Mouse (Mus musculus): ENCODE measurements at regions not wholly inside any gene's neighbourhood (a gene's known extent, or its start where the extent isn't known, plus 50 kb on each side); places are given as distances from the start of the nearest gene placed in this dataset.

DNA sequence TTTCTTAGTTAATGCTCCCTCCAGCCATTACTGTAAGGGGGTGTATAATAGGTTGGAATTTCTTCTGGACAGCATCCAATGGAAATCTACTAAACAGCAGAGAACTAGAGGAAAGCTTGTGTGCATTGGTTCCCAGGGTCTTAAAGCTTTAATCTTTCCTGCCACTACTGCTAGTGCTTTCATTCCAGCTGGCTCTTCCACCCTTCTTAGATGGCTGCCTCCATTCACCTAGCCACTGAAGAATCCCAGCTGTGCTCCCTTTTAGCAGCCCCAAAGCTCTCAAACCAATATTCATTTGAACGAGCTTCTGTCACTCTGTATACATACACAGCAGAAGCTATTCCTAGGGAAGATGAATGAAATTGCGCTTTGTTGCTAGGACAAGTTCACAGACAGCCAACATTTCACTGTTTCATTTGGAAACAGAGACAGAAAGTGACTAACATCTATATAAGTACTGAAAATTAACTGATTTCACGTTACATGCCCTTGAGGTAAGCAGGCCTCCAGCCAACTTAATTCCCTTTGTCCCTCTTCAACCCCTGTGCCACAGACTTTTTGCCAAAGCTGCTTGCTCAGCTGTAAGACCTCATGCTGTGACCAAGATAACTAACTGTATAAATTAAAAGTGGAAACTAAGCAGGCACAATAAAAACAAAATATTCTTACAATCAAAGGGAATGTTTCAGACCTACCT lies 388.3 kb downstream of the Gm1140 start:
- no peak overlapping the region for H3K9ac ChIP-seq
- DNase-seq (peak; percentile 6), ATAC-seq (ENCODE audit: insufficient read depth) (no peak)
- no peak overlapping the region for H3K4me3 ChIP-seq (ENCODE audit: low read depth, low read length)
- WGBS, result 55% methylated on average over 3 of the region's 3 CpGs
- H3K9me3 ChIP-seq (ENCODE audit: low read depth, low read length), result no peaks in the 10 kb centered on the region
- no peaks in the 10 kb centered on the region for H3K27me3 ChIP-seq (ENCODE audit: insufficient read depth, low read length)
- no peak overlapping the region for H3K4me2 ChIP-seq
- TF ChIP-seq CTCF (IDR thresholded peaks at IDR 0.05; ENCODE audit: low read depth), result no peak
- no peaks in the 10 kb centered on the region for H3K4me1 ChIP-seq (ENCODE audit: insufficient read depth)
- no peaks in the 10 kb centered on the region for H3K36me3 ChIP-seq (ENCODE audit: insufficient read depth)
- H3K27ac ChIP-seq (ENCODE audit: low read depth), result no peak overlapping the region

DNA sequence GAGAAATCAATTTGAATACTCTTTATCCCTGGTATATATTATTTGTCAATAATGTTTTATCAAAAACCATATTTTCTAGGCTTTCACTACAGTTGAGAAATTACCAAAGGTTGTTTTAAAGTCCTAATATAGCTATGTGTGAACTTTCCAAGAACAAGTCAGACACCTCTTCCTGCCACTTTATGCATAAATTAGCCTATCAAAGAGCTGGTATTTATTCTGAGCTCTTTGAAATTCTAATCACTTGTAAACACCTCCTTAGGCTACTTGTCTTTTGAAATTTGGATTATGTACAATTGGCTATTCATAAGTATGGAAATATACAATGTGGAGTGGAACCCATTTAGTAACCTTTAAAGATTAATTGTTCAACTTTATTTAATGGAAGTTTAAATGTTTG lies 409.5 kb downstream of the Gm1140 start:
- Histone ChIP-seq H3K9me3 (ENCODE audit: low read depth, low read length) (no peaks in the 10 kb centered on the region), H3K4me3 (ENCODE audit: low read depth, low read length) (no peak overlapping the region), H3K27ac (ENCODE audit: low read depth) (no peak overlapping the region), H3K36me3 (ENCODE audit: insufficient read depth) (no peaks in the 10 kb centered on the region), H3K4me1 (ENCODE audit: insufficient read depth) (no peaks in the 10 kb centered on the region), H3K27me3 (ENCODE audit: insufficient read depth, low read length) (no peaks in the 10 kb centered on the region), H3K9ac (no peak overlapping the region), H3K4me2 (no peak overlapping the region)
- TF ChIP-seq CTCF (IDR thresholded peaks at IDR 0.05; ENCODE audit: low read depth), result no peak
- DNase-seq (no peak), ATAC-seq (ENCODE audit: insufficient read depth) (no peak)

DNA sequence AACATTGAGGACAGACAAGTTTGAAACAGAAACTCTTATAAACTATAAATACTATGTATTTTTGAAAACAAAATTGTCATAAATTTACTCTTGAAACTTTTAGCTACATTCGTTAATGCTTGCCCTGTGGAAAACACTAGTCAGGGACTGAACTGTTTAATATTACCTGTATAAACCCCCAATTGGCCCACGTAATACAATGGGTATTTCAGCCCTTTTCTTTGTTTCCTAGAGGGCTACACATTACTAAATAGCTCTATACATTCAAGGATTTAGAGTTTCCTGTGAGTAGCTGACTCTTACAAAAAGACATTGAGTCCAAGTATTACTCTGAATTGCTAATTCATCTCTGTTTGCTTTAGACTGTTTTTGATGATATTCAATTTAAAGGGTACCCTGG lies 409.9 kb downstream of the Gm1140 start:
- ATAC-seq (ENCODE audit: insufficient read depth) (no peak), DNase-seq (no peak)
- Histone ChIP-seq H3K27ac (ENCODE audit: low read depth) (no peak overlapping the region), H3K27me3 (ENCODE audit: insufficient read depth, low read length) (no peaks in the 10 kb centered on the region), H3K9ac (no peak overlapping the region), H3K4me1 (ENCODE audit: insufficient read depth) (no peaks in the 10 kb centered on the region), H3K36me3 (ENCODE audit: insufficient read depth) (no peaks in the 10 kb centered on the region), H3K4me3 (ENCODE audit: low read depth, low read length) (no peak overlapping the region), H3K4me2 (no peak overlapping the region), H3K9me3 (ENCODE audit: low read depth, low read length) (no peaks in the 10 kb centered on the region)
- TF ChIP-seq CTCF (IDR thresholded peaks at IDR 0.05; ENCODE audit: low read depth), result no peak
- 73% methylated on average over 2 of the region's 2 CpGs for WGBS

DNA sequence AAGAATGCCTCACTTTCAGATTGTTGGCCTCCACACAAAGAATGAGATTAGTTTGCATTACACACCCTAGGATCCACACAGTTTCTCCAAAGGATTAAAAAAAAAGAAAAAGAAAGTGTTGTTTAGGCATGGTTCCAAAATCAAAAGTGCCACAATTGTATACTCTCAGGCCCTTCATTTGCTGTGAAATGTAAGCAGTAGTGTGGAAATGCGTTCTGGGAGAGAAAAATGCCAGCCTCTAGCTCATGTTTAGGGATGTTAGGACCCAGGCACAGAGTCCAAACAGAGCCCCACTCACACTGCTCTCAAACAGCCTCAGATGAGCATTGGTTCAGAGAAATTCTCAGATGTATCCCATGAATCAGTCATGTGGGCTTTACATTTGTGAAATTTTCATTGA lies 410.4 kb downstream of the Gm1140 start:
- no peak overlapping the region for H3K4me3 ChIP-seq (ENCODE audit: low read depth, low read length)
- no peak for TF ChIP-seq CTCF (IDR thresholded peaks at IDR 0.05; ENCODE audit: low read depth)
- 50% methylated on average over 1 of the region's 1 CpGs for WGBS
- H3K9me3 ChIP-seq (ENCODE audit: low read depth, low read length), result no peaks in the 10 kb centered on the region
- ATAC-seq (ENCODE audit: insufficient read depth) (no peak), DNase-seq (no peak)
- no peaks in the 10 kb centered on the region for H3K27me3 ChIP-seq (ENCODE audit: insufficient read depth, low read length)
- H3K4me1 ChIP-seq (ENCODE audit: insufficient read depth), result no peaks in the 10 kb centered on the region
- no peak overlapping the region for H3K9ac ChIP-seq
- H3K27ac ChIP-seq (ENCODE audit: low read depth), result no peak overlapping the region
- H3K4me2 ChIP-seq, result no peak overlapping the region
- H3K36me3 ChIP-seq (ENCODE audit: insufficient read depth), result no peaks in the 10 kb centered on the region

DNA sequence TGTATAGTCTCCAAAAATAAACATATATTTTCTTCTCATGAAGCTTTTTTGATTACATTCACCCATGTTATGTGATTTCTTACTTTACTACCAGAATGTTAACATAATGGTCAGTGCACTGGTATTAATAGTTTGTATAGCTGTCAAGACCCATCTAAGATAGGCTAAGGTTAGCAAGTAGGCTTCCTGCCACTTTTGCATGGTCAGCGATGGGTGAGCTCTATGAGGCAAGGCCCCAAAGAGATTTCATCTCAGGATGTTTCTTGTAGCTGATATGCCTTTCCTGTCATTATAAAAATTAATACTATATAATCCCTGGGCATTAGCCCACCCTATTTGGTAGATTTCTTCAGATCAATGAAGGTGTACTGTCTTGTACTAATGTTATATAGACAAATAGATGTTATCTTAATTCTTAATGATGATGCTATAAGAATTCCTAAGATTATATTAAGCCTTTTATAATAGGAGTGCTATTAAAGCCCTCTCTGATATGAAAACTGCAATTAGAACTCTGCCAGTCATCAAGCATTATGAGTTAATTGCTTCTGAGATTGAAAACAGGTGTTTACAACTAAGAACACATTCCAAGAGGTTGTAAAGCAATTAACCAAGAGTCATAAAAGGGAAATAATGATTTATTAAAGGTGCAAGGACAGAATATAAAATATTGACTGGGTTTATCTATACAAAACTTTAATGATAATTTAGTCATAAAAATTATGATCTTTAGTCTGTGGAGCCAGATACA lies 454.6 kb downstream of the Gm1140 start:
- H3K9me3 ChIP-seq (ENCODE audit: low read depth, low read length), result no peaks in the 10 kb centered on the region
- no peak overlapping the region for H3K9ac ChIP-seq
- WGBS, result 62% methylated on average over 1 of the region's 1 CpGs
- no peak for TF ChIP-seq CTCF (IDR thresholded peaks at IDR 0.05; ENCODE audit: low read depth)
- DNase-seq (no peak), ATAC-seq (ENCODE audit: insufficient read depth) (no peak)
- H3K4me2 ChIP-seq, result no peak overlapping the region
- no peak overlapping the region for H3K27ac ChIP-seq (ENCODE audit: low read depth)
- H3K4me3 ChIP-seq (ENCODE audit: low read depth, low read length), result no peak overlapping the region
- no peaks in the 10 kb centered on the region for H3K27me3 ChIP-seq (ENCODE audit: insufficient read depth, low read length)
- H3K4me1 ChIP-seq (ENCODE audit: insufficient read depth), result no peaks in the 10 kb centered on the region
- H3K36me3 ChIP-seq (ENCODE audit: insufficient read depth), result no peaks in the 10 kb centered on the region

DNA sequence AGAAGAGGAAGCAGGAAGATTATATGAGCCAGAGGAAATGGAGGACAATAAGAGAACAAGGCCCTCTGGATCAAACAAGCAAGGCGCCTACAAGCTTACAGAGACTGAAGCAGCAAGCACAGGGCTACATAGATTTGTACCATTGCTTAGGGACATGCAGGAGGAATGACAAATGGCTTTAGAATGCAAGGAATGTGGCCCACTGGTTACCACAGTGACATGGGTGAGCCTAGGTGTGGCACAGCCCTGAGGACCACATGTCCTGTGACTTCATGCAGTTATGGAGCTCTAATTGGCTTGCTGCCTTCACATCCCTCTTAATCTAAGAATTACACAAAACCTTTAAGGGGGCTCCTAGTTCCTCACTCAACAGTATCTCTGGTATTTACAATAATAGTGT lies 483.1 kb downstream of the Gm1140 start:
- DNase-seq (no peak), ATAC-seq (ENCODE audit: insufficient read depth) (no peak)
- no peak overlapping the region for H3K27ac ChIP-seq (ENCODE audit: low read depth)
- no peaks in the 10 kb centered on the region for H3K27me3 ChIP-seq (ENCODE audit: insufficient read depth, low read length)
- H3K9ac ChIP-seq, result no peak overlapping the region
- no peak for TF ChIP-seq CTCF (IDR thresholded peaks at IDR 0.05; ENCODE audit: low read depth)
- no peak overlapping the region for H3K4me2 ChIP-seq
- 55% methylated on average over 1 of the region's 1 CpGs for WGBS
- H3K4me1 ChIP-seq (ENCODE audit: insufficient read depth), result no peaks in the 10 kb centered on the region
- H3K9me3 ChIP-seq (ENCODE audit: low read depth, low read length), result no peaks in the 10 kb centered on the region
- no peak overlapping the region for H3K4me3 ChIP-seq (ENCODE audit: low read depth, low read length)
- H3K36me3 ChIP-seq (ENCODE audit: insufficient read depth), result no peaks in the 10 kb centered on the region
